Mouse (Mus musculus): Measurements from ENCODE around the gene Tmem239. TPM values are rescaled to one million over a fixed set of nuclear protein-coding genes. Genes with fewer than 3 reads are reported as not detected.

Gene Tmem239
- polyA plus RNA-seq (2021; fragmentation: Nextera tagmentation) = not detected in 2 replicates
- long read RNA-seq, experiment 1 = 0 reads
- long read RNA-seq, experiment 2 = 0 reads

GRCm38 (mm10) chr2:130406178-130406577 is at the start of gene Tmem239:
Tmem239 (plus strand) TSS chr2:130406478.

GRCm38 (mm10) chr2:130397186-130397985 is 8.9 kb upstream of the Tmem239 start, which contains the start of gene Cpxm1:
Cpxm1 (minus strand) TSS chr2:130397574.

GRCm38 (mm10) chr2:130404939-130405338 is 1.3 kb upstream of the Tmem239 start, which contains the start of the genes Gm28372 and 1700020A23Rik:
Gm28372 (plus strand) TSS chr2:130405239.
1700020A23Rik (plus strand) TSS chr2:130405259.

GRCm38 (mm10) chr2:130424126-130424853 is 18.0 kb downstream of the Tmem239 start, which contains the start of the genes Vps16 and Pced1a:
Vps16 (plus strand) TSS chr2:130424339.
Pced1a (minus strand) TSS chr2:130424701.

GRCm38 (mm10) chr2:130449794-130450433 is 43.6 kb downstream of the Tmem239 start, which contains the start of gene Ptpra:
Ptpra (plus strand) TSS chr2:130450278.

Other genes with a start within 250 kb of the Tmem239 start
- gene Snrpb, start 227.1 kb upstream of the Tmem239 start, polyA plus RNA-seq (2021; fragmentation: Nextera tagmentation) = 240 and 241 TPM in 2 replicates
- gene Tmc2, start 211.3 kb upstream of the Tmem239 start, polyA plus RNA-seq (2021; fragmentation: Nextera tagmentation) = not detected in 2 replicates
- gene Nop56, start 132.0 kb upstream of the Tmem239 start, polyA plus RNA-seq (2021; fragmentation: Nextera tagmentation) = 71.9 and 82.8 TPM in 2 replicates
- gene Idh3b, start 121.9 kb upstream of the Tmem239 start, polyA plus RNA-seq (2021; fragmentation: Nextera tagmentation) = 391 and 393 TPM in 2 replicates
- gene Ebf4, start 111.3 kb upstream of the Tmem239 start, polyA plus RNA-seq (2021; fragmentation: Nextera tagmentation) = 0.77 and 1.0 TPM in 2 replicates
- 3.4 and 4.6 TPM in 2 replicates for gene Cpxm1, start 8.9 kb upstream of the Tmem239 start, polyA plus RNA-seq (2021; fragmentation: Nextera tagmentation)
- gene Gm28372, start 1.2 kb upstream of the Tmem239 start, polyA plus RNA-seq (2021; fragmentation: Nextera tagmentation) = not detected in 2 replicates
- not detected in 2 replicates for gene 1700020A23Rik, start 1.2 kb upstream of the Tmem239 start, polyA plus RNA-seq (2021; fragmentation: Nextera tagmentation)
- gene Vps16, start 17.9 kb downstream of the Tmem239 start, polyA plus RNA-seq (2021; fragmentation: Nextera tagmentation) = 38.8 and 40.9 TPM in 2 replicates
- 8.1 and 9.5 TPM in 2 replicates for gene Pced1a, start 18.2 kb downstream of the Tmem239 start, polyA plus RNA-seq (2021; fragmentation: Nextera tagmentation)
- 31.9 and 37.4 TPM in 2 replicates for gene Ptpra, start 43.8 kb downstream of the Tmem239 start, polyA plus RNA-seq (2021; fragmentation: Nextera tagmentation)
- 148 and 163 TPM in 2 replicates for gene Mrps26, start 157.3 kb downstream of the Tmem239 start, polyA plus RNA-seq (2021; fragmentation: Nextera tagmentation)
- gene Oxt, start 169.7 kb downstream of the Tmem239 start, polyA plus RNA-seq (2021; fragmentation: Nextera tagmentation) = 0.72 TPM in 1 of 2 replicates, not detected in the other
- gene Avp, start 176.1 kb downstream of the Tmem239 start, polyA plus RNA-seq (2021; fragmentation: Nextera tagmentation) = 1.1 and 2.4 TPM in 2 replicates
- gene Fastkd5, start 223.5 kb downstream of the Tmem239 start, polyA plus RNA-seq (2021; fragmentation: Nextera tagmentation) = 4.0 and 5.0 TPM in 2 replicates
- 9.5 and 10.4 TPM in 2 replicates for gene Ubox5, start 223.6 kb downstream of the Tmem239 start, polyA plus RNA-seq (2021; fragmentation: Nextera tagmentation)
- 3.8 and 5.3 TPM in 2 replicates for gene Lzts3, start 236.3 kb downstream of the Tmem239 start, polyA plus RNA-seq (2021; fragmentation: Nextera tagmentation)

All from layer of hippocampus, adult 6 months (tissue).